9 mouse cellular contexts compared by ENCODE assay signal in genomic region chr8:121850018-121850417, GRCm38 (mm10). TPM values are rescaled to one million over a fixed set of nuclear protein-coding genes. Genes with fewer than 3 reads are reported as not detected.
DNase-seq lines count a peak whose midpoint lies in the region; ATAC-seq and TF ChIP-seq lines count a peak whose summit lies in the region.
"Had no signal": no experiment of that assay in that cellular context is flagged by ENCODE, and none has a peak within 500 bp of the region (broad histone marks: within the 10 kb centered on the region; RNA-seq: fewer than 3 reads in every experiment).

No protein-coding gene starts in this region.

- no peaks in the 10 kb centered on the region for H3K27me3 ChIP-seq in neural tube, embryonic 15.5 days (replicated peaks)
- H3K27me3 ChIP-seq in forebrain, embryonic 16.5 days (replicated peaks; ENCODE audit: control insufficient read depth, insufficient read depth, low read length) = no peaks in the 10 kb centered on the region
- H3K27me3 ChIP-seq in hindbrain, postnatal 0 days (ENCODE audit: insufficient read depth, low read length) = no peaks in the 10 kb centered on the region
- H3K27me3 ChIP-seq: embryonic facial prominence, embryonic 15.5 days had no signal

- no peak overlapping the region for H3K27ac ChIP-seq in neural tube, embryonic 15.5 days (replicated peaks)
- no peak overlapping the region for H3K27ac ChIP-seq in forebrain, embryonic 16.5 days (ENCODE audit: low read length)
- H3K27ac ChIP-seq in hindbrain, postnatal 0 days = no peak overlapping the region
- H3K27ac ChIP-seq: embryonic facial prominence, embryonic 15.5 days had no signal

- H3K9ac ChIP-seq in neural tube, embryonic 15.5 days (replicated peaks) = no peak overlapping the region
- no peak overlapping the region for H3K9ac ChIP-seq in forebrain, embryonic 16.5 days (replicated peaks; ENCODE audit: low read depth, low read length)
- no peak overlapping the region for H3K9ac ChIP-seq in hindbrain, postnatal 0 days (replicated peaks; ENCODE audit: low read length)

- no peak overlapping the region for H3K4me2 ChIP-seq in neural tube, embryonic 15.5 days
- no peak overlapping the region for H3K4me2 ChIP-seq in forebrain, embryonic 16.5 days (ENCODE audit: low read length)
- no peak overlapping the region for H3K4me2 ChIP-seq in hindbrain, postnatal 0 days (ENCODE audit: low read depth, low read length)

- 17% methylated on average over 6 of the region's 6 CpGs for WGBS in neural tube, embryonic 15.5 days
- WGBS in forebrain, embryonic 16.5 days = 11% methylated on average over 6 of the region's 6 CpGs
- WGBS in hindbrain, postnatal 0 days = 13% methylated on average over 6 of the region's 6 CpGs

- TF ChIP-seq CTCF in hindbrain, postnatal 0 days (IDR thresholded peaks at IDR 0.05; ENCODE audit: low read depth) = peak; percentile 96

- no peak overlapping the region for H3K4me3 ChIP-seq in neural tube, embryonic 15.5 days (replicated peaks)
- no peak overlapping the region for H3K4me3 ChIP-seq in forebrain, embryonic 16.5 days (replicated peaks; ENCODE audit: low read length)
- no peak overlapping the region for H3K4me3 ChIP-seq in hindbrain, postnatal 0 days (ENCODE audit: low read length)

- ATAC-seq in neural tube, embryonic 15.5 days (ENCODE audit: low FRiP score) = no peak
- peak; percentile 47 for ATAC-seq in forebrain, embryonic 16.5 days
- peak; percentile 39; the same call in 1 of the 2 replicates for ATAC-seq in hindbrain, postnatal 0 days
- ATAC-seq in monocyte, adult 5-6 weeks (replicated peaks; ENCODE audit: insufficient number of reproducible peaks, low FRiP score, low TSS enrichment, poor library complexity, severe bottlenecking) = peak; percentile 57; the same call in 1 of the 2 replicates

- no peaks in the 10 kb centered on the region for H3K9me3 ChIP-seq in neural tube, embryonic 15.5 days (replicated peaks)
- no peaks in the 10 kb centered on the region for H3K9me3 ChIP-seq in forebrain, embryonic 16.5 days (ENCODE audit: control insufficient read depth, low read length)
- H3K9me3 ChIP-seq in hindbrain, postnatal 0 days (ENCODE audit: low read length) = no peaks in the 10 kb centered on the region
- H3K9me3 ChIP-seq: embryonic facial prominence, embryonic 15.5 days had no signal

- no peaks in the 10 kb centered on the region for H3K36me3 ChIP-seq in neural tube, embryonic 15.5 days
- no peaks in the 10 kb centered on the region for H3K36me3 ChIP-seq in forebrain, embryonic 16.5 days (ENCODE audit: control insufficient read depth, insufficient read depth)
- H3K36me3 ChIP-seq in hindbrain, postnatal 0 days (ENCODE audit: insufficient read depth, low read length) = no peaks in the 10 kb centered on the region
- H3K36me3 ChIP-seq: embryonic facial prominence, embryonic 15.5 days had no signal

- DNase-seq in neural tube, embryonic 10.5 days (ENCODE audit: extremely low spot score, low spot score) = peak; percentile 82
- peak; percentile 74 for DNase-seq in cerebellum, adult 11-12 months
- DNase-seq in hindbrain, postnatal 0 days (ENCODE audit: low spot score) = peak; percentile 86
- DNase-seq in left cerebral cortex, postnatal 25 days (ENCODE audit: low spot score in 2 of 2) = peak; percentile 71 to 84
- DNase-seq in telencephalon, adult 2 months (ENCODE audit: low read depth, low spot score) = peak; percentile 60

- intact Hi-C loops in left cerebral cortex, postnatal 25 days (cut with DNase I) = loop anchor here (2.0 kb wide), 1 partner anchor 85 kb away; no protein-coding TSS in a partner anchor

- H3K4me1 ChIP-seq in neural tube, embryonic 15.5 days = peaks cover 14% of the 10 kb centered on the region
- peaks cover 9% of the 10 kb centered on the region for H3K4me1 ChIP-seq in forebrain, embryonic 16.5 days (replicated peaks; ENCODE audit: control insufficient read depth, insufficient read depth, low read length)
- H3K4me1 ChIP-seq in hindbrain, postnatal 0 days (ENCODE audit: insufficient read depth, low read length) = no peaks in the 10 kb centered on the region

RNA-seq across cellular contexts. Expression of gene Klhdc4, which starts 20.6 kb away (rescaled TPM):
- 44.4 and 44.5 TPM in 2 replicates for polyA plus RNA-seq in neural tube, embryonic 15.5 days (2015; fragmentation: Nextera tagmentation; extraction: Ambion mirVana)
- 45.8 and 51.5 TPM in 2 replicates for polyA plus RNA-seq in forebrain, embryonic 16.5 days (2015; fragmentation: Nextera tagmentation; extraction: Ambion mirVana)
- 25.2 and 32.5 TPM in 2 replicates for total RNA-seq in hindbrain, postnatal 0 days (2014; rRNA removed)
- 34.5 and 36.3 TPM in 2 replicates for polyA plus RNA-seq in hindbrain, postnatal 0 days (2015; fragmentation: Nextera tagmentation; extraction: Ambion mirVana)
- 10 to 100 TPM; 28.0 to 28.1 TPM for total RNA-seq in left cerebral cortex, postnatal 25 days (2021)
- total RNA-seq in monocyte, adult 5-6 weeks (2017) = 32.3 to 53.1 TPM (median 45.2 TPM) in 3 replicates

RNA-seq across cellular contexts. Expression of gene Slc7a5, which starts 57.5 kb away (rescaled TPM):
- 39.6 and 41.1 TPM in 2 replicates for polyA plus RNA-seq in neural tube, embryonic 15.5 days (2015; fragmentation: Nextera tagmentation; extraction: Ambion mirVana)
- polyA plus RNA-seq in forebrain, embryonic 16.5 days (2015; fragmentation: Nextera tagmentation; extraction: Ambion mirVana) = 44.1 and 47.5 TPM in 2 replicates
- total RNA-seq in hindbrain, postnatal 0 days (2014; rRNA removed) = 148 and 163 TPM in 2 replicates
- polyA plus RNA-seq in hindbrain, postnatal 0 days (2015; fragmentation: Nextera tagmentation; extraction: Ambion mirVana) = 60.1 and 72.1 TPM in 2 replicates
- 10 to 100 TPM; 65.8 to 76.2 TPM for total RNA-seq in left cerebral cortex, postnatal 25 days (2021)
- 3.1 to 5.1 TPM (median 4.9 TPM) in 3 replicates for total RNA-seq in monocyte, adult 5-6 weeks (2017)

Comparison
In these comparisons a context has a peak if more than half of its experiments do, and no peak if none do; other contexts are left out.
1. RNA of gene Slc7a5, which starts 57.5 kb away (total RNA-seq): 148 to 163 TPM in hindbrain, postnatal 0 days and 65.8 to 76.2 TPM in left cerebral cortex, postnatal 25 days; 3.1 to 5.1 TPM in monocyte, adult 5-6 weeks; every median in the first group is over 10 times any median in the second.
2. Peak in every context shown above with its lines, with median percentiles within 50 percentile points of each other: DNase-seq.